17 mouse cellular contexts compared by ENCODE assay signal in genomic region chr10:121329586-121329985, GRCm38 (mm10). TPM values are rescaled to one million over a fixed set of nuclear protein-coding genes. Genes with fewer than 3 reads are reported as not detected.
DNase-seq lines count a peak whose midpoint lies in the region.
"Had no signal": no experiment of that assay in that cellular context is flagged by ENCODE, and none has a peak within 500 bp of the region (broad histone marks: within the 10 kb centered on the region; RNA-seq: fewer than 3 reads in every experiment).

No protein-coding gene starts in this region.

- peak; percentile 77 for DNase-seq in retina, adult 2 months (ENCODE audit: low read depth, low spot score)
- no peak for DNase-seq in retina, embryonic 14.5 days (ENCODE audit: low spot score)
- DNase-seq in retina, postnatal 1 day = peak; percentile 50
- peak; percentile 57 for DNase-seq in retina, postnatal 7 days (ENCODE audit: low read depth, low spot score)
- DNase-seq in right cerebral cortex, adult 2 months (ENCODE audit: low spot score in 2 of 2) = no peak
- no peak for DNase-seq in gastrocnemius, postnatal 10 days
- DNase-seq: adrenal gland, adult 2 months; adrenal gland, adult 8-10 months; adrenal gland, postnatal 10 days; adrenal gland, postnatal 14 days; adrenal gland, postnatal 25 days; adrenal gland, postnatal 36 days; B cell, adult 2 months; cerebellum, adult 11 months; cerebellum, adult 11-12 months; cerebellum, adult 18-20 months had no signal

RNA-seq across cellular contexts. Expression of gene Tbc1d30, which starts 21.5 kb away (rescaled TPM):
- total RNA-seq in gastrocnemius, postnatal 10 days (2021) = under 1 TPM; 0.86 to 0.87 TPM
- total RNA-seq: CH12.LX had no signal

RNA-seq across cellular contexts. Expression of gene Gns, which starts 35.3 kb away (rescaled TPM):
- 10 to 100 TPM; 43.5 to 57.5 TPM for total RNA-seq in gastrocnemius, postnatal 10 days (2021)

Comparison
In these comparisons a context has a peak if more than half of its experiments do, and no peak if none do; other contexts are left out.
1. DNase-seq: peak in retina, adult 2 months (single experiment), retina, postnatal 1 day (single experiment) and retina, postnatal 7 days (single experiment); none in retina, embryonic 14.5 days (single experiment), right cerebral cortex, adult 2 months (0 of 2) and gastrocnemius, postnatal 10 days (single experiment).